Mouse (Mus musculus) intestine, embryonic 14.5 days (tissue): Measurements from ENCODE around the gene Gm37240. TPM values are rescaled to one million over a fixed set of nuclear protein-coding genes. Genes with fewer than 3 reads are reported as not detected.

ENCODE experiments used
- ATAC-seq: fragments of 200-750 bp; cut with Nextera tagmentation; replicated peaks from 2 replicates; pipeline ENCODE4 v1.8.0; 2017; ENCODE audit warnings: low read depth, moderate number of reproducible peaks, moderate TSS enrichment, moderate library complexity; ENCODE audit not compliant: low FRiP score, low TSS enrichment
- DNase-seq: peaks from one replicate; pipeline ENCODE4 v3.0.0-alpha.2; 2018; ENCODE audit warnings: low spot score
- H3K27ac ChIP-seq: fragments of 300-500 bp; sonication (generic); 2 replicates; pipeline ENCODE4 v1.5.1; 2014; ENCODE audit warnings: low read depth, mild to moderate bottlenecking, control low read depth
- H3K27me3 ChIP-seq: fragments of 300-500 bp; sonication (generic); replicated peaks from 2 replicates; pipeline ENCODE4 v1.6.1; 2014; ENCODE audit warnings: low read length, control low read depth; ENCODE audit not compliant: control insufficient read depth, insufficient read depth
- H3K36me3 ChIP-seq: fragments of 300-500 bp; sonication (generic); 2 replicates; pipeline ENCODE4 v1.6.1; 2014; ENCODE audit warnings: low read length, control low read depth; ENCODE audit not compliant: control insufficient read depth, insufficient read depth
- H3K4me1 ChIP-seq: fragments of 300-500 bp; sonication (generic); replicated peaks from 2 replicates; pipeline ENCODE4 v1.6.1; 2014; ENCODE audit warnings: low read length, control low read depth, mixed read lengths; ENCODE audit not compliant: control insufficient read depth, insufficient read depth
- H3K4me2 ChIP-seq: fragments of 300-500 bp; sonication (generic); 2 replicates; pipeline ENCODE4 v1.6.1; 2014; ENCODE audit warnings: low read length
- H3K4me3 ChIP-seq: fragments of 300-500 bp; sonication (generic); 2 replicates; pipeline ENCODE4 v1.5.1; 2014; ENCODE audit warnings: low read depth, low read length, control low read depth, mixed read lengths
- H3K9ac ChIP-seq: fragments of 300-500 bp; sonication (generic); 2 replicates; pipeline ENCODE4 v1.6.1; 2014; ENCODE audit warnings: mild to moderate bottlenecking, low read length
- H3K9me3 ChIP-seq: fragments of 300-500 bp; sonication (generic); 2 replicates; pipeline ENCODE4 v1.6.1; 2016; ENCODE audit warnings: low read length, control low read depth; ENCODE audit not compliant: control insufficient read depth
- whole genome bisulfite sequencing: fragments of 180-500 bp; shearing (Covaris S2); extraction: QIAGEN DNeasy Blood & Tissue Kit; methylation state at CpG from one replicate; pipeline ENCODE4 v1.1.7; 2014; 5-methylcytosine and 5-hydroxymethylcytosine counted together
- polyA plus RNA-seq: library from polyadenylated mRNA; unstranded; fragments of >200 nt; fragmentation: Nextera tagmentation; extraction: Ambion mirVana; gene quantifications from 2 replicates; pipeline ENCODE4 v1.2.1, GENCODE M21; 2014

The Gm37240 gene
- polyA plus RNA-seq, 1 experiment from 2014 or later: 5.3 TPM

- WGBS: 47% methylated on average over 2 of the region's 2 CpGs
- H3K36me3 ChIP-seq: no peaks in the 10 kb centered on the region
- no peak overlapping the region for H3K9ac ChIP-seq
- H3K4me3 ChIP-seq: no peak overlapping the region
- DNase-seq: no peak
- no peaks in the 10 kb centered on the region for H3K27me3 ChIP-seq
- ATAC-seq: no peak
- no peak overlapping the region for H3K4me2 ChIP-seq
- H3K27ac ChIP-seq: no peak overlapping the region
- 0 out of 2 replicates have a peak, but pooled peaks cover 4% of the 10 kb centered on the region for H3K9me3 ChIP-seq
- no peaks in the 10 kb centered on the region for H3K4me1 ChIP-seq
Observed at GRCm38 (mm10) chr3:85376541-85376940, 510.8 kb downstream of the Gm37240 start.

- H3K27me3 ChIP-seq: no peaks in the 10 kb centered on the region
- no peak for ATAC-seq
- no peak overlapping the region for H3K4me2 ChIP-seq
- no peak overlapping the region for H3K27ac ChIP-seq
- H3K9ac ChIP-seq: no peak overlapping the region
- H3K4me1 ChIP-seq: no peaks in the 10 kb centered on the region
- H3K9me3 ChIP-seq: 0 out of 2 replicates have a peak, but pooled peaks cover 4% of the 10 kb centered on the region
- no peak for DNase-seq
- WGBS: 4% methylated on average over 3 of the region's 3 CpGs
- H3K4me3 ChIP-seq: no peak overlapping the region
- no peaks in the 10 kb centered on the region for H3K36me3 ChIP-seq
Observed at GRCm38 (mm10) chr3:85373039-85373438, 514.3 kb downstream of the Gm37240 start.

GRCm38 (mm10) chr3:85369847-85370246, 517.5 kb downstream of the Gm37240 start:
- Histone ChIP-seq H3K4me3 (no peak overlapping the region), H3K9me3 (0 out of 2 replicates have a peak, but pooled peaks cover 1% of the 10 kb centered on the region), H3K27me3 (no peaks in the 10 kb centered on the region), H3K4me2 (no peak overlapping the region), H3K9ac (no peak overlapping the region), H3K36me3 (no peaks in the 10 kb centered on the region), H3K4me1 (no peaks in the 10 kb centered on the region), H3K27ac (no peak overlapping the region)
- DNase-seq (no peak), ATAC-seq (no peak; the same call in 1 of the 2 replicates)
- 86% methylated on average over 10 of the region's 10 CpGs for WGBS

DNA sequence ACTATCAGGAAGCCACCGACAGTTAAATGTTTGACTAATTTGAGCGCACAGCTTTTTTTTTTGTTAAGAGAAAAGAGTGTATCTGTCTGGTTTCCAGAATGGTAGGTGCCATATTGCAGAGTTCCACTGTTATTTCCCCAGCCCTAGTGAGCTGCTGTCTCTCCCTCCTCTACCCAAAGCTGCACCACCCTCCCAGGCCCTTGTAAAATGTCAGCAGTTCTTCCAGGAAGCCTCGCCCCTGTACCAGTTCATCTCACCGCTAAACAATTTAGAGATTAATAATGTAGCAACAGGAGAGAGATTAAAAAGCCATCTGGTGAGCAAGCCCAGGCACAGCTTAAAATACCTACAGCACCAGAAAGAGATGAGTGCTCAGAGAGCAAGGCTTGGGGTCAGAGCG, 518.2 kb downstream of the Gm37240 start:
- no peaks in the 10 kb centered on the region for H3K9me3 ChIP-seq
- no peaks in the 10 kb centered on the region for H3K4me1 ChIP-seq
- no peaks in the 10 kb centered on the region for H3K36me3 ChIP-seq
- ATAC-seq: no peak
- no peak overlapping the region for H3K4me3 ChIP-seq
- no peaks in the 10 kb centered on the region for H3K27me3 ChIP-seq
- 55% methylated on average over 5 of the region's 5 CpGs for WGBS
- no peak overlapping the region for H3K27ac ChIP-seq
- H3K4me2 ChIP-seq: no peak overlapping the region
- no peak for DNase-seq
- H3K9ac ChIP-seq: no peak overlapping the region

DNA sequence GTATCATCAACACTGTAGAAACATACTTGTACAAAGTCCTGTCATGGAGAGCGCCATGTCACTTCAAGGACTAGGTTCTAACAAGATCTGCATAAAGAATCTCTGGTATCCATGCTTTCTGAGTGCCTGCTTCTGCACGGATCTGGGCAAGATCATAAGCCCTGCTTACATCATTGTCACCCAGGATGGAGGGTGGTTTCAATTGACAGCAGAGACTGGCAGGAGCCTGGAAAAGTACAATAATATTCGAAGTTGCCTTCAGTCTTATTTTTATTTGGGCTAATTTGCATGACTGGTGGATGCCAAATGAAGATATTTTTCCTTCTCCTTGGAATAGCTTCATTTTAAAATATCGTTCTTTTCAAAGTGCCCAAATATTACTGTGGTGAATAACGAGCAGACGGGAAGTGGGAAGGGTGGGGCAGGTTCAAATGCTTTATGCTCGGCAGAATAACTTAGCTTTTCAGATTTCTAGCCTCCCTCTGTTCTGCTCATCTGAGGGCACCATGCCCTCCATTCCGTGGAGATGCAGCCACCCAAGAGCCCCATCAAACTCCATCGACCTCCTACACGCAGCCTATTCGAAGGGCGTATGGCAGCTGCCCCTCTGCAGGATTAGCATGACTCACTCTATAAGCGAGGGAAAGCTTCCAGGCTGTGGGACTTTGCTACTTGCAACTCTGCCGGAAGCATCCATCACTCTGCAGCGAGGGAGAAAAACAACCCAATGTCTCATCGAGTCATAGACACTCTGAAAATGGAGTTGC, 518.8 kb downstream of the Gm37240 start:
- DNase-seq: no peak
- Histone ChIP-seq H3K36me3 (no peaks in the 10 kb centered on the region), H3K9me3 (no peaks in the 10 kb centered on the region), H3K4me1 (no peaks in the 10 kb centered on the region), H3K4me3 (no peak overlapping the region), H3K27ac (no peak overlapping the region), H3K9ac (no peak overlapping the region), H3K4me2 (no peak overlapping the region), H3K27me3 (no peaks in the 10 kb centered on the region)
- 61% methylated on average over 16 of the region's 16 CpGs for WGBS
- ATAC-seq: no peak

DNA sequence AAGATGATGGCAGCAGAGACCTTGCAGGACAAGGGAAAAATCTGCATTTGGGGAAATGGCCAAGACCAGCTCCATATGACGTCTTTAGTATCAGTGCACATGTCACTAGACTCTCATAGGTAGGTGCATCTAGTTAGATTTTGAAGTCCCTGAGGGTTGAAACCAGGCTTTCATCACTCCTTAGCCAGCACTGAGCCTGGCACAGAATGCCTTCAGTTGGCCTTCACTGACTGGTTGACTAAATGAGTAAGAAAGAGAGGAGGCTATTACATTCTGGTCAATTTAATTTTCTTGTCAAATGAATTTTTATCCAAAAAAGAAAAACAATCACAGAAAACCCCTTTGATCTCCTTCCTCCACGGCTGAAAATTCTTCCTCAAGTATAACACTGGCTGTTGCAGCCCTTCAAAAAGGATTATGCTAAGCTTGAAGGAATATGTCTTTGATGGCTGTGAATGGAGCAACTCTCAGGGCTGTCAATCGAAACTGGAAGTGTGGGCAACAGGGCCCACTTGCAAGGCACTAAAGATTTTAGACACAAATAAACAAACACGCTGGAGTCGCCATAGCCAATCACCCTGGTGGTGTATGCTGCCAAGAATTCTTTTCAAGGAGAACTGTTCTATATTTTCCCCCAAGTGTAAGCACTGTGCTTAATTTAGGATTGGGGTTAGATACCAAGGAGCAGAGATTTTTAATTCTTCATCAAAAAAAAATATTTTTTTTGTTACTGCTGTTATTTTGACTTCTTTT, 522.6 kb downstream of the Gm37240 start:
- Histone ChIP-seq H3K27ac (no peak overlapping the region), H3K36me3 (no peaks in the 10 kb centered on the region), H3K4me2 (no peak overlapping the region), H3K9ac (no peak overlapping the region), H3K27me3 (no peaks in the 10 kb centered on the region), H3K4me3 (no peak overlapping the region), H3K9me3 (no peaks in the 10 kb centered on the region), H3K4me1 (no peaks in the 10 kb centered on the region)
- DNase-seq (no peak), ATAC-seq (no peak)
- 68% methylated on average over 5 of the region's 5 CpGs for WGBS

GRCm38 (mm10) chr3:85362883-85363282, 524.4 kb downstream of the Gm37240 start:
- H3K27me3 ChIP-seq: no peaks in the 10 kb centered on the region
- DNase-seq (no peak), ATAC-seq (no peak)
- H3K9me3 ChIP-seq: no peaks in the 10 kb centered on the region
- no peaks in the 10 kb centered on the region for H3K4me1 ChIP-seq
- H3K27ac ChIP-seq: no peak overlapping the region
- WGBS: 58% methylated on average over 7 of the region's 7 CpGs
- H3K9ac ChIP-seq: no peak overlapping the region
- H3K4me2 ChIP-seq: no peak overlapping the region
- no peaks in the 10 kb centered on the region for H3K36me3 ChIP-seq
- H3K4me3 ChIP-seq: no peak overlapping the region

DNA sequence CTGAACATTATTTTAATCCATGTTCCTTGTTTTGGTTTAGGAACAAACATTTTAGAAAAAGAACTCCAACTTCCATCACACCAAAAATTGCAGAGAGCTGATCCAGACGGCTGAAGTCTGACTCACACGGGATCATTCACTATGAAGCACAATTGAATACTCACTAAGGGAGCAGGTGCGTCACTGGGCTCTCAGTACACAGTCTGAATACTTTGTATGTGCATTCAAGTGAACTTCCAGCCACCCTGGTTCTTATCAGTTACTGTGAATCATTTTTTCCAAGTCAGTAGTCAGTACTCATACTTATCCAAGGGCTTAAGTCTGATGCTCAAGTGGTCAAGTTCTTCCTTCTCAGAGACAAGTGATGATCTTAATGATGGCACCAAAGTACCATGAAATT, 530.9 kb downstream of the Gm37240 start:
- DNase-seq (no peak), ATAC-seq (no peak)
- no peaks in the 10 kb centered on the region for H3K36me3 ChIP-seq
- H3K27me3 ChIP-seq: no peaks in the 10 kb centered on the region
- H3K4me1 ChIP-seq: no peaks in the 10 kb centered on the region
- H3K9me3 ChIP-seq: no peaks in the 10 kb centered on the region
- no peak overlapping the region for H3K4me2 ChIP-seq
- H3K27ac ChIP-seq: no peak overlapping the region
- H3K9ac ChIP-seq: no peak overlapping the region
- WGBS: 92% methylated on average over 3 of the region's 3 CpGs
- no peak overlapping the region for H3K4me3 ChIP-seq
